Mouse (Mus musculus) MEL (cell line): ENCODE measurements around the gene 4931428F04Rik.

ENCODE experiments used
- CTCF ChIP-seq, 3 experiments: IDR thresholded peaks in 2 of 3; conservative IDR thresholded peaks in 1 of 3; 2 replicates each; pipeline ENCODE4 v1.5.1; 2011 to 2012; ENCODE audit warnings: low read length in 3 of 3, low read depth in 2 of 3, mild to moderate bottlenecking in 2 of 3, improper control_type of control experiment in 1 of 3, inconsistent platforms in 1 of 3, mixed read lengths in 1 of 3, moderate library complexity in 1 of 3; ENCODE audit not compliant: control insufficient read depth in 1 of 3, insufficient read depth in 1 of 3, poor library complexity in 1 of 3, severe bottlenecking in 1 of 3
- EP300 ChIP-seq, 2 experiments: IDR thresholded peaks; 2 replicates each; pipeline ENCODE4 v1.6.1; 2011; ENCODE audit warnings: improper control_type of control experiment in 2 of 2, low read length in 2 of 2, low read depth in 1 of 2, mild to moderate bottlenecking in 1 of 2
- HCFC1 ChIP-seq: IDR thresholded peaks from 2 replicates; pipeline ENCODE4 v1.6.1; 2012; ENCODE audit warnings: low read depth, mild to moderate bottlenecking, inconsistent platforms, low read length, improper control_type of control experiment, moderate library complexity
- MAFK ChIP-seq: IDR thresholded peaks from 2 replicates; pipeline ENCODE4 v1.6.1; 2011; ENCODE audit warnings: low read depth, mild to moderate bottlenecking, low read length, improper control_type of control experiment, borderline replicate concordance
- RCOR1 ChIP-seq: IDR thresholded peaks from 2 replicates; pipeline ENCODE4 v1.6.1; 2012; ENCODE audit warnings: low read depth, mild to moderate bottlenecking, inconsistent platforms, low read length, improper control_type of control experiment
- SMC3 ChIP-seq: IDR thresholded peaks from 2 replicates; pipeline ENCODE4 v1.6.1; 2011; ENCODE audit warnings: low read depth, low read length, improper control_type of control experiment
- ZC3H11A ChIP-seq: IDR thresholded peaks from 2 replicates; pipeline ENCODE4 v1.6.1; 2012; ENCODE audit warnings: low read depth, mild to moderate bottlenecking, inconsistent platforms, low read length, improper control_type of control experiment

DNA sequence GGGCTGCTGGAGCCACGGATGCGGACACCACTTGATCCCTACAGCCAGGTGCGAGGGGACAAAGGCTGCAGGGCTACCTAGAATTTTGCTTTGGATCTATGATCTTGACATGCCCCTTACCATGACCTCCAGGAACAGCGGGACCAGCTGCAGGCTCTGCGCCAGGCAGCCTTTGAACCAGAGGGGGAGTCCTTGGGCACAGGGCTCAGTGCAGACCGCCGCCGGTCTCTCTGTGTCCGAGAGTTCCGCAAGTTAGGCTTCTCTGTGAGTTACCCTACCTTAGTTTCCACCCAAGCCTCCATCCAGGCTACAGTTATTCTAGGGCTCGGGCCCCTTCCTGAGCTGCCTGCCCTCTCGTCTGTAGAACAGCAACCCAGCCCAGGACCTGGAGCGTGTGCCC, 18.0 kb upstream of the 4931428F04Rik start:
- TF ChIP-seq EP300 (IDR thresholded peaks at IDR 0.05; ENCODE audit: low read depth in 1 of 2, low read length in 2 of 2), result no peak
- no peak for TF ChIP-seq HCFC1
- TF ChIP-seq SMC3, result no peak
- no peak for TF ChIP-seq CTCF (IDR thresholded peaks at IDR 0.05 in 2 of 3, conservative IDR thresholded peaks at IDR 0.05 in 1 of 3; ENCODE audit: control insufficient read depth in 1 of 3, insufficient read depth in 1 of 3, low read depth in 2 of 3, low read length in 3 of 3, poor library complexity in 1 of 3, severe bottlenecking in 1 of 3)
- no peak for TF ChIP-seq ZC3H11A
- no peak for TF ChIP-seq MAFK
- TF ChIP-seq RCOR1, result no peak
